Mouse (Mus musculus) hindbrain, embryonic 16.5 days (tissue): ENCODE measurements around the gene Il1rl1. TPM values are rescaled to one million over a fixed set of nuclear protein-coding genes. Genes with fewer than 3 reads are reported as not detected.

Experiments used
- ATAC-seq: fragments of 200-750 bp; cut with Nextera tagmentation; 2 replicates; pipeline ENCODE4 v1.8.0; 2017; ENCODE audit warnings: moderate TSS enrichment, moderate library complexity
- H3K27ac ChIP-seq: fragments of 300-500 bp; sonication (generic); 2 replicates; pipeline ENCODE4 v1.5.1; 2014; ENCODE audit warnings: low read depth, mild to moderate bottlenecking, control low read depth, low read length, moderate library complexity
- H3K27me3 ChIP-seq: fragments of 300-500 bp; sonication (generic); replicated peaks from 2 replicates; pipeline ENCODE4 v1.6.1; 2014; ENCODE audit warnings: low read length; ENCODE audit not compliant: control insufficient read depth, insufficient read depth
- H3K36me3 ChIP-seq: fragments of 300-500 bp; sonication (generic); 2 replicates; pipeline ENCODE4 v1.6.1; 2014; ENCODE audit warnings: mild to moderate bottlenecking, low read length, moderate library complexity, mixed read lengths; ENCODE audit not compliant: control insufficient read depth, insufficient read depth
- H3K4me1 ChIP-seq: fragments of 300-500 bp; sonication (generic); 2 replicates; pipeline ENCODE4 v1.6.1; 2014; ENCODE audit warnings: low read depth, low read length; ENCODE audit not compliant: control insufficient read depth, insufficient read depth
- H3K4me2 ChIP-seq: fragments of 300-500 bp; sonication (generic); 2 replicates; pipeline ENCODE4 v1.6.1; 2014; ENCODE audit warnings: mild to moderate bottlenecking, low read length, control low read depth, moderate library complexity
- H3K4me3 ChIP-seq: fragments of 300-500 bp; sonication (generic); 2 replicates; pipeline ENCODE4 v1.5.1; 2014; ENCODE audit warnings: mild to moderate bottlenecking, low read length, control low read depth, moderate library complexity
- H3K9ac ChIP-seq: fragments of 300-500 bp; sonication (generic); 2 replicates; pipeline ENCODE4 v1.6.1; 2014; ENCODE audit warnings: low read depth, mild to moderate bottlenecking, control low read depth, low read length, moderate library complexity
- H3K9me3 ChIP-seq: fragments of 300-500 bp; sonication (generic); 2 replicates; pipeline ENCODE4 v1.6.1; 2014; ENCODE audit warnings: mild to moderate bottlenecking, low read length, moderate library complexity; ENCODE audit not compliant: control insufficient read depth
- whole genome bisulfite sequencing: fragments of 180-500 bp; shearing (Covaris S2); extraction: QIAGEN DNeasy Blood & Tissue Kit; methylation state at CpG from one replicate; pipeline ENCODE4 v1.1.7; 2014; 5-methylcytosine and 5-hydroxymethylcytosine counted together
- polyA plus RNA-seq: library from polyadenylated mRNA; unstranded; fragments of >200 nt; fragmentation: Nextera tagmentation; extraction: Ambion mirVana; gene quantifications from 2 replicates; pipeline ENCODE4 v1.2.1, GENCODE M21; 2015

The Il1rl1 gene
- polyA plus RNA-seq, 1 experiment from 2014 or later = 0.08 TPM

DNA sequence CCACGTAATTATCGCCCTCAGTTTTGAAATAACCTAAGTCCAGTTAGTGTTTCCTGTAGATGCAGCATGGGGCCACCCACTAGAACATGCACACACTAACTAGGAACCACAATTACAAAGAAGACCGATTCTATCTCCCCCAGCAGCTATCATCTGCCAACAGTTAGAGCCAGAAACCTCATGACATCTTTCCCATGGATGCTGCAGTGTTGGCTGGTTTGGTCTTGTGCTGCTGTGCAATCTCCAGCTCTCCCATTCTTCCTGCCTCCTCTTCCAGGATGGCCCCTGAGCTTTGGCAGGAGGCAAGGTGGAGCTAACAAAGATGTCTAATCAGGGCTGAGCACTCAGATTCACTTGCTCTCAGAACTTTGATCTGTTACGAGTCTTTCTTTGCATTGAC lies 71.8 kb downstream of the Il1rl1 start:
- H3K27ac ChIP-seq = no peak overlapping the region
- 98% methylated on average over 4 of the region's 4 CpGs for WGBS
- H3K4me2 ChIP-seq = no peak overlapping the region
- no peaks in the 10 kb centered on the region for H3K36me3 ChIP-seq
- H3K27me3 ChIP-seq = no peaks in the 10 kb centered on the region
- H3K9ac ChIP-seq = no peak overlapping the region
- no peak for ATAC-seq
- no peak overlapping the region for H3K4me3 ChIP-seq
- no peaks in the 10 kb centered on the region for H3K9me3 ChIP-seq
- H3K4me1 ChIP-seq = no peaks in the 10 kb centered on the region

DNA sequence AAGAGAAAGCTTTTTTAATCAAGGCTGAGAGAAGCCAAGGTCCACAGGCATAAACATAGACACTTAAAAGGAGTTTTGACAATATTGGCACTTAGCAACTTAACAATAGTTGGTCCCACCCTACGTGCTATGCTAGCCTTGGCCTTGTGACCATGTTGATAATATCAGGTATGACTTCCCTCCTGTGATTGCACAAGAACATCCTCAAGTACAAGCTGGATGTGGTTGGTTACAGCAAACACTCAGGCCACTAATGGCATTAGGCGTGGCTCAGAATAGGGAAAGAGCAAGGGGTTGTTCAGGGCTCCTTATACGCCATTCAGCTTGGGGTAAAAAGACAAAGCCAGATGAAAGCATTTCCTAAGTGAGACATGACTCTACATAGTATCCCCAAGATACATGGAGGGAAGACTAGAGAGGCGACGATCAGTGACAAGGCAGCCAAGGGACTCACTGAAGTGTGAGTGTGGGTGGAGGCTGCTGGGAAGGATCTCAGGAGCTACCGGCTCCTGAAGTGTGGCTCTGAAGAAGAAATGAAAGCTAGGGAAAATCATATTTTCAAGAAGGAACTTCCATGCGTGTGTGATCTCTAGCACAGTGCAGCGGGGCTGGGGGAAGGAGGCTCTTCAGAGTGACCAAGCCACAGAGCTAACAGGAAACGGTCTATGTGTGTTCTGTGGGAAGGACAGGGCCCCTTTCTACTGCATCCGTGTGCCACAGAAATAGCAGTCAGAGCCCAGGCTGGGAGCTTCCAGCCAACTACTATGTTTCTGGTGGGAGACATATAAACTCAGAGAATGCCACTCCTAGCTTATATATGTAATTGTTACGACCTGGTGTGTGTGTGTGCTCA lies 72.4 kb downstream of the Il1rl1 start:
- H3K27ac ChIP-seq = no peak overlapping the region
- H3K9me3 ChIP-seq = no peaks in the 10 kb centered on the region
- H3K4me2 ChIP-seq = no peak overlapping the region
- no peak for ATAC-seq
- WGBS = 89% methylated on average over 11 of the region's 11 CpGs
- no peak overlapping the region for H3K9ac ChIP-seq
- H3K27me3 ChIP-seq = no peaks in the 10 kb centered on the region
- H3K4me1 ChIP-seq = no peaks in the 10 kb centered on the region
- no peak overlapping the region for H3K4me3 ChIP-seq
- no peaks in the 10 kb centered on the region for H3K36me3 ChIP-seq

DNA sequence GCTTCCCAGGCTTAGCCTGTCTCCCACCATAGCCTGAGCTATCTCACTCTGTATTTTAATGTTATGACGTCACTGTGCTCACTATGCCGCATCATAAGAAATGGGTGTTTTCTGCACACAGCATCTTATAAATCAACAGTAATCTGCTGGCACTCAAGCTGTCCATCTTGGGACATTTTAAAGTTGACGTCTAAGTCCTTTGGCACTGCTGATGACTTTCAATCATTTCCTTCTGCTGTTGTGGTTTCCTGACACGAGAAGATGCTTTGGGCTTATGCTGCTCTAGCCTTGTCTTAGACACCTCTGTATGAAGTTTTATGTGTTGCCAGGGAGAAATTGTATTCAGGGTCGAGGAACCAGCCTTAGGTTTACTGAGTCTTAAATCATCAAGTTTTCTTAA lies 75.2 kb downstream of the Il1rl1 start:
- Histone ChIP-seq H3K27me3 (no peaks in the 10 kb centered on the region), H3K27ac (no peak overlapping the region), H3K4me1 (no peaks in the 10 kb centered on the region), H3K4me3 (no peak overlapping the region), H3K4me2 (no peak overlapping the region), H3K9me3 (no peaks in the 10 kb centered on the region), H3K36me3 (no peaks in the 10 kb centered on the region), H3K9ac (no peak overlapping the region)
- WGBS = 83% methylated on average over 5 of the region's 5 CpGs
- ATAC-seq = no peak

Other genes starting within 250 kb of the Il1rl1 start
- 0.70 and 0.75 TPM in 2 replicates for gene Il1r1, start 204.5 kb upstream of the Il1rl1 start, polyA plus RNA-seq
- 0.79 and 1.1 TPM in 2 replicates for gene Il1rl2, start 105.0 kb upstream of the Il1rl1 start, polyA plus RNA-seq
- not detected in 2 replicates for gene Il18r1, start 36.0 kb downstream of the Il1rl1 start, polyA plus RNA-seq
- gene Il18rap, start 85.8 kb downstream of the Il1rl1 start, polyA plus RNA-seq = 0.04 and 0.08 TPM in 2 replicates
- 0.24 TPM in 1 of 2 replicates, not detected in the other for gene Slc9a4, start 150.5 kb downstream of the Il1rl1 start, polyA plus RNA-seq